Mouse (Mus musculus): Measurements from ENCODE around the gene Map2. TPM values are rescaled to one million over a fixed set of nuclear protein-coding genes. Genes with fewer than 3 reads are reported as not detected.

Map2 gene
- polyA plus RNA-seq, 1 experiment from 2014 or later = 9.8 TPM

DNA sequence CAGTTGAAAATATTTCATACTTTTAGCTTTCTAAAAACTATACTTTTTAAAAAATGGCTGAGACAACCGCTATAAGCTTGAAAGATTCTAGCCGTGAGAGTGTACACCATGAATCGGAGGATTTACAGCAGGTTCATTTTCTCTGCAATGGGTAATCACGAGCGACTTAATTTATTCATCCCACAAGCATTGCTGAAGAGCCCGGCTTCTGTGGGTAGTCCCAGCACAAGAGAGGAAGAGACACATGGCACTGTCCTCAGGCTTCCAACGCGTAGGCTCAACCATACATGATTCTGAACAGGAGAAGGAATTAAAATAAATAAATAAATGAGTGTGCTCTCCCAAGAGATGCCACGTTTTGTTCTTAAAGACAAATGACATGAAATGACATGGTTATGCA lies 148.4 kb downstream of the Map2 start:
- no peak for ATAC-seq (replicated peaks; ENCODE audit: low FRiP score)
- Histone ChIP-seq H3K9me3 (replicated peaks) (no peaks in the 10 kb centered on the region), H3K4me1 (0 out of 2 replicates have a peak, but pooled peaks cover 5% of the 10 kb centered on the region), H3K36me3 (no peaks in the 10 kb centered on the region), H3K4me3 (replicated peaks) (no peak overlapping the region), H3K27me3 (no peaks in the 10 kb centered on the region), H3K27ac (no peak overlapping the region), H3K4me2 (no peak overlapping the region), H3K9ac (no peak overlapping the region)
- 80% methylated on average over 9 of the region's 9 CpGs for WGBS

DNA sequence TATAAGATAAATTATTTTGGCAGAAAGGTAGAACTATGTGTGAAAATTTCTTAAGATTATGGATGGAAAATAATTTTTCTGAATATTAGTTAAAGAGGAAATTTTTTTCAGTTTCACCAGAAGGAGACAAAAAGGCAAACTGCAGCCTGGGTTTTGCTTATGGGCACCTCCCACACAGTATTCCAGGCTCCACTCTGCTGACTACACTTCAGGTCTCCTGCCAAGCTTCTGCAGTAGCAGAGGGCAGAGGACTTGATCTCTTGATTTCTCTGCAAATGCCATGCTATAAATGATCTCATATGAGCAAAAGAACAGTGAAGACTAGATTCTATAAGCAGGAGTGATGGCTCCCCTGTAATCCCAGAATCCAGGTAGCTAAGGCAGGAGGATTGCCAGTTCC lies 149.9 kb downstream of the Map2 start:
- no peak overlapping the region for H3K27ac ChIP-seq
- H3K9me3 ChIP-seq (replicated peaks) = no peaks in the 10 kb centered on the region
- H3K27me3 ChIP-seq = no peaks in the 10 kb centered on the region
- 0 out of 2 replicates have a peak, but pooled peaks cover 5% of the 10 kb centered on the region for H3K4me1 ChIP-seq
- ATAC-seq (replicated peaks; ENCODE audit: low FRiP score) = no peak
- H3K9ac ChIP-seq = no peak overlapping the region
- no peaks in the 10 kb centered on the region for H3K36me3 ChIP-seq
- no peak overlapping the region for H3K4me2 ChIP-seq
- no peak overlapping the region for H3K4me3 ChIP-seq (replicated peaks)

DNA sequence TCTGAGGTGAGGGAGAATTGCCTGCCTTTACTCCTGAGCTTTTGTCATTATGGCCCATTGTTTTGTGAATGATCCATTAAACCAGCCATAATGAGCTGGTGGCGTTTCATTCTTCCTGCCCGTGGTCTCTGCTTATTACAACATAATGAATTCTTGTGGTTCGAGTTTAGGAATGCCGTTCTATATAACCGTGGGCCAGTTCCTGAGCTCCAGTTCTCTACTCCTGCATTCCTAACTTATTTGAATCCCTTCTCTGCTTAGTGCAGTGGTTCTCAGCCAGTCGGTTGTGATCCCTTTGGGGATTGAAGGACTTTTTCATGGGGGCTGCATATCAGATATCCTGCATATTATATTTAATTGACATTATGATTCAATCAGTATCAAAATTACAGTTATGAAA lies 153.9 kb downstream of the Map2 start:
- H3K36me3 ChIP-seq = no peaks in the 10 kb centered on the region
- no peak overlapping the region for H3K27ac ChIP-seq
- no peak overlapping the region for H3K4me3 ChIP-seq (replicated peaks)
- H3K9ac ChIP-seq = no peak overlapping the region
- ATAC-seq (replicated peaks; ENCODE audit: low FRiP score) = no peak
- no peaks in the 10 kb centered on the region for H3K4me1 ChIP-seq
- H3K4me2 ChIP-seq = no peak overlapping the region
- WGBS = 58% methylated on average over 6 of the region's 6 CpGs
- H3K9me3 ChIP-seq (replicated peaks) = no peaks in the 10 kb centered on the region
- no peaks in the 10 kb centered on the region for H3K27me3 ChIP-seq

DNA sequence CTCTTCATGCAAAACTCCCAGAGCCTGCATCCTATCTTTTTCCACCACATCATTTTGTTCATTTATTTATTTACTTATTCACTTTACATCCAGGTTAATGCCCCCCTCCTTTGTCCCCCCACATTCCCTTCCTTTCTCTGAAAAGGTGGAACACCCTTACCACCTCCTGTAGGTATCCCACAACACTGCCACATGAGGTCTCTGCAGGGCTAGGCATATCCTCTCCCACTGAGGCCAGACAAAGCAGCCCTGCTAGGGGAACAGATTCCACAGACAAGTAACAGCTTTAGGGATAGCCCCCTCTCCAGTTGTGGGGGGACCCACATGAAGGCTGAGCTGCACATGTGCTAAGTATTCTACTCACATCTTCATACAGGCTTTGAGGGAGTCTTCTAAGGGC lies 154.5 kb downstream of the Map2 start:
- Histone ChIP-seq H3K4me1 (no peaks in the 10 kb centered on the region), H3K27me3 (no peaks in the 10 kb centered on the region), H3K4me2 (no peak overlapping the region), H3K27ac (no peak overlapping the region), H3K9ac (no peak overlapping the region), H3K4me3 (replicated peaks) (no peak overlapping the region), H3K9me3 (replicated peaks) (no peaks in the 10 kb centered on the region), H3K36me3 (no peaks in the 10 kb centered on the region)
- no peak for ATAC-seq (replicated peaks; ENCODE audit: low FRiP score)

GRCm38 (mm10) chr1:66335724-66336284 lies 160.7 kb downstream of the Map2 start:
- Histone ChIP-seq H3K4me1 (no peaks in the 10 kb centered on the region), H3K4me3 (replicated peaks) (no peak overlapping the region), H3K9ac (no peak overlapping the region), H3K9me3 (replicated peaks) (no peaks in the 10 kb centered on the region), H3K36me3 (no peaks in the 10 kb centered on the region), H3K27ac (no peak overlapping the region), H3K4me2 (no peak overlapping the region), H3K27me3 (no peaks in the 10 kb centered on the region)
- 87% methylated on average over 2 of the region's 2 CpGs for WGBS
- no peak for ATAC-seq (replicated peaks; ENCODE audit: low FRiP score)

DNA sequence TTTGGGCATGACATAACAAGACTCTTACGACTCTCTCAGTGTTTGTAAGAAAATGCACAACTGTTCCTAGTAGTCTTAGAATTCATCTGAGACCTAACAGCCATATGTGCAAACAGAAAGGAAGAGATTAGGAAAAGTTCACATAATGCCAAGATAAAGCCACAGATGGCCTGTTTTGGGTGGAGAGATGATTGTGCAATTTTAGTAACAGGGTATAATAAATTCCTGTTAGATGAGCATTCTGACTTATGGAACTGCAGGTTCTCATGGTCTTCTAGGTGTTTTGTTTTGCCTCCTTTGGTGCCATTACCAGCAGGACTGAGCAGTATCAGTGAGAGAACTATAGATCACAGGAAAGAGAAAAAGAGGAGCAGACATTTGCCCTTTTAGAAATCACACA lies 164.1 kb downstream of the Map2 start:
- no peaks in the 10 kb centered on the region for H3K27me3 ChIP-seq
- H3K4me1 ChIP-seq = no peaks in the 10 kb centered on the region
- no peak overlapping the region for H3K4me2 ChIP-seq
- H3K36me3 ChIP-seq = no peaks in the 10 kb centered on the region
- no peak overlapping the region for H3K4me3 ChIP-seq (replicated peaks)
- H3K27ac ChIP-seq = no peak overlapping the region
- no peak for ATAC-seq (replicated peaks; ENCODE audit: low FRiP score)
- H3K9ac ChIP-seq = no peak overlapping the region
- 86% methylated on average over 1 of the region's 1 CpGs for WGBS
- H3K9me3 ChIP-seq (replicated peaks) = no peaks in the 10 kb centered on the region

DNA sequence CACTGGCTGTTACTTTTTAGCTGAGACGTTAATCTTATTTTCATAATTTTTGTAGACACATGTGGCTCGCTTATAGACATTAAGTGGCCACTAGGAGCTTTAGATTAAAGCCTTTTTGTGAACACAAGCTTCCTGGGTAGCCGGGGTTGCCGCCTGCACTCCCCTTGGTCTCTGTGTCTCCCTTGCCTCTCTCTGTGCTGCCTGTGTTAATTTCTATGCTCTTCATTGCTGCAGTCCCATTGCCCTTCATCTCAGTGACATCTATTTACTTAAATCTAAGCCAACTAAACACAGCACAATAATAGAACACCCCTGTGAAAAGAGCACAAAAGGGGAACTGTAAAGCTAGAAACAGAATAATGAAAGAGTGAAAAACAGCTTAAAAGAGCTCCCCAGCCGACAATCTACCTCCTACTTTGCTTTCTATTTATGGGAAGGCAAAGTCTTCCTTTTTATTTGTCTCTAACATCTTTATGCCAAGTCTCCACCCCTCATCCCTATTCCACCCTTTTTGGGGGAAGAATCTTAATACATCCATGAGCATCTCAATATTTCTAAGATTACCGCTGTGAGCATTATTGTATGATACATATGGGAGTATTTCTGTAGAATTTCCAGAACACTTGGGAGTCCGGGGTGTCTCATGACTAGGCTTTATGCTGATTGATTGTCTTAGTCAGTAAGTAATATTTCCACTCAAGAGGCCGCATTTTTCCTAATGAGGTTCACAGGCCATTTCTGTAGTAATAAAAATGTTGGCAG lies 173.5 kb downstream of the Map2 start:
- ATAC-seq (replicated peaks; ENCODE audit: low FRiP score) = no peak
- H3K4me2 ChIP-seq = no peak overlapping the region
- no peaks in the 10 kb centered on the region for H3K36me3 ChIP-seq
- WGBS = 61% methylated on average over 8 of the region's 8 CpGs
- H3K9me3 ChIP-seq (replicated peaks) = no peaks in the 10 kb centered on the region
- no peak overlapping the region for H3K27ac ChIP-seq
- H3K4me3 ChIP-seq (replicated peaks) = no peak overlapping the region
- H3K9ac ChIP-seq = no peak overlapping the region
- no peaks in the 10 kb centered on the region for H3K27me3 ChIP-seq
- no peaks in the 10 kb centered on the region for H3K4me1 ChIP-seq

- H3K9ac ChIP-seq = no peak overlapping the region
- H3K4me3 ChIP-seq (replicated peaks) = no peak overlapping the region
- H3K27me3 ChIP-seq = no peaks in the 10 kb centered on the region
- H3K4me1 ChIP-seq = no peaks in the 10 kb centered on the region
- no peaks in the 10 kb centered on the region for H3K36me3 ChIP-seq
- H3K9me3 ChIP-seq (replicated peaks) = no peaks in the 10 kb centered on the region
- 77% methylated on average over 3 of the region's 3 CpGs for WGBS
- no peak overlapping the region for H3K4me2 ChIP-seq
- H3K27ac ChIP-seq = no peak overlapping the region
- no peak for ATAC-seq (replicated peaks; ENCODE audit: low FRiP score)
Observed at GRCm38 (mm10) chr1:66349166-66349835, 174.2 kb downstream of the Map2 start.

DNA sequence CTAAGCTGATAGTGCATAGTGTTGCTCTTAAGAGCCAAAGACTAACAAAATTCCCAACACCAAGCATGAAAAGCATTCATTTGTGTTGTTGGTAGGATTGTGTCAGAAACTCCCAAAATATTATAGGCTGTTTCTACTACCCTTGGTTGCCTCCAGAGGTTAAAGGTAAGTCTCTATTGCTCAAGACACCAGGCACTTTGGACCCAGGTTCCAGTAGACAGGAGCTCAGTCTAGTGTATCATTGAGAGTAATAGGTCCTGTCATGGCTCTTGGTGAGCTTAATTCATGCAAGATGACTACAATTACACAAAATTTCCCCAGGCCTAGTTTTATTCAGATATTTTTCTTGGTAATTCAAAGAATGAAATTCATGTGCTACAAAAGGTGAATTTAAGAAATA lies 176.3 kb downstream of the Map2 start:
- H3K4me2 ChIP-seq = no peak overlapping the region
- H3K4me1 ChIP-seq = no peaks in the 10 kb centered on the region
- no peak overlapping the region for H3K27ac ChIP-seq
- no peaks in the 10 kb centered on the region for H3K36me3 ChIP-seq
- H3K27me3 ChIP-seq = no peaks in the 10 kb centered on the region
- H3K4me3 ChIP-seq (replicated peaks) = no peak overlapping the region
- H3K9ac ChIP-seq = no peak overlapping the region
- no peaks in the 10 kb centered on the region for H3K9me3 ChIP-seq (replicated peaks)
- ATAC-seq (replicated peaks; ENCODE audit: low FRiP score) = no peak

GRCm38 (mm10) chr1:66361799-66362198 lies 186.7 kb downstream of the Map2 start:
- no peaks in the 10 kb centered on the region for H3K9me3 ChIP-seq (replicated peaks)
- H3K4me1 ChIP-seq = no peaks in the 10 kb centered on the region
- H3K4me2 ChIP-seq = no peak overlapping the region
- no peaks in the 10 kb centered on the region for H3K36me3 ChIP-seq
- 90% methylated on average over 2 of the region's 2 CpGs for WGBS
- no peak overlapping the region for H3K27ac ChIP-seq
- no peaks in the 10 kb centered on the region for H3K27me3 ChIP-seq
- no peak overlapping the region for H3K4me3 ChIP-seq (replicated peaks)
- no peak overlapping the region for H3K9ac ChIP-seq
- ATAC-seq (replicated peaks; ENCODE audit: low FRiP score) = no peak

DNA sequence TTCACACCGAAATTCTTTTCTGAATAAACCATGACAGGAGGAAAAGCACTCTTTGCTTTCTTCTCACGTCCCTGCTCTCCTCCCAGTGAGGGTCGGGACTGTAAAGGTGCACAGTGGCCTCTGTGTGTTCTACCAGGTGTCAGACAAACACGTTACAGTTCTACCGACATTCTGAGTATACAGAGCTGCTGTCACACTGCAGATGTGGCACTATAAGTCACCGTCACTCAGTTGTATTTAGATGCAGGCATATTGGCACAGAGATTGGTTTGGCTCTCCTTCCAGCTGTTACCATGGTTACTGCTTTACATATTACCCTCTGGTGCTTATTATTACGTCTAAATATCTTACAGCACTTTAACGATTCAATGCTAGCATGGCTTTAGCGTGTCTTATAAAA lies 188.2 kb downstream of the Map2 start:
- ATAC-seq (replicated peaks; ENCODE audit: low FRiP score) = no peak
- Histone ChIP-seq H3K4me2 (no peak overlapping the region), H3K27ac (no peak overlapping the region), H3K36me3 (no peaks in the 10 kb centered on the region), H3K27me3 (no peaks in the 10 kb centered on the region), H3K4me1 (no peaks in the 10 kb centered on the region), H3K4me3 (replicated peaks) (no peak overlapping the region), H3K9ac (no peak overlapping the region), H3K9me3 (replicated peaks) (no peaks in the 10 kb centered on the region)
- 78% methylated on average over 9 of the region's 9 CpGs for WGBS

DNA sequence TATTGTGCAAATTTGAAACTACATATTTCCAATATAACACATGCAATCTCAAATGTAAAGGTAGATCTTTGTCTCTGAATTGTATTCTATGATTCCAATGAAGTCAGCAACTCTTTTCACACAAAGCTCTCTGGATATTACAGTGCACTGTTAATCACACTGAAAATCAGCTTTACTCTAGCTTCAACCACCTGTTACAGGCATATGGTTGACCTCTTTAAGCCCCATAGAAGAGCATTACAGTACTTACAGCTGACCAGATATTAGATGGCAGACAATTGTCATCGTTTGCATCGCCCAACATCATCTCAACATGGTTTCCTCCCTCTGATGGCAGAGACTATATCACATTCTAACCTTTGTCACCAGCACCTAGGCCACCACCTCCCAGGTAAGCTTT lies 189.3 kb downstream of the Map2 start:
- Histone ChIP-seq H3K4me2 (no peak overlapping the region), H3K4me1 (no peaks in the 10 kb centered on the region), H3K4me3 (replicated peaks) (no peak overlapping the region), H3K36me3 (no peaks in the 10 kb centered on the region), H3K9me3 (replicated peaks) (no peaks in the 10 kb centered on the region), H3K9ac (no peak overlapping the region), H3K27ac (no peak overlapping the region), H3K27me3 (no peaks in the 10 kb centered on the region)
- WGBS = 84% methylated on average over 2 of the region's 2 CpGs
- ATAC-seq (replicated peaks; ENCODE audit: low FRiP score) = no peak
